Mouse (Mus musculus): Measurements from ENCODE around the gene Optn. TPM values are rescaled to one million over a fixed set of nuclear protein-coding genes. Genes with fewer than 3 reads are reported as not detected.
A peak's percentile ranks its signal among the peaks of the same experiment; 100 is the strongest.

Optn gene
- polyA plus RNA-seq, 1 experiment from 2014 or later: 28.7 TPM

DNA sequence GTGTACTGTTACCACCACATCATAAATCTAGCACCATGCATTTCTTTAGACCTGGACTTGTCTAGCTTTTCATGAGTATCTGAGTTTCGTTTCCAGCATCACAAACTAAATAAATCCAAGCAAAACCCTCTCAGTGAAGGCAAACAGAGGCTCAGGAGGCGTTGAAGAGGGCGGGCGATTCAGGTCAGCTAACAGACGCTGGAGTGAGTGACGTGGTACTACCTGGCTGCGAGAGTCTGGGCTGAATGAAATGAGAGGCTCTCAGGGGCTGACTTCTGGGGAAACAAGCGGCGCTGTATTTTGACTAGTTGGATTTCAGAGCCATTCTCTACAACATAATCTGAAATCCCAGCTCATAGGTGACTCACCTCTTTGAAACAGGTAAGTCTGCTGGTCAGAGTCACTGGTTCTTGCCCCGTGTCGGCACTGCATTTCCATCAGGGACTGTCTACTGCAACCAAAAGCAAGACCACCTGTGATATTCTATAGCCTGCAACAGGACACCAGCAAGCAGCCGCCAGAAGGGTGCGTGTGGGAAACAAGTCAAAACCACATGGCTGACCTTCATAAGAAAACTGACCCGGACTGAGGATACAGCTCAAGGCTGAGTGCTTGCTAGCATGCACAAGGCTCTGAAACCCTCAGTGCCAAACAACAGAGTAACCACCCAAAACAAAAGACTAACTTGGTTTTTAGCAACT lies 40.0 kb downstream of the Optn start:
- no peaks in the 10 kb centered on the region for H3K4me1 ChIP-seq (ENCODE audit: control insufficient read depth, insufficient read depth, low read length)
- H3K4me3 ChIP-seq (ENCODE audit: low read length): no peak overlapping the region
- H3K4me2 ChIP-seq (ENCODE audit: low read depth, low read length): no peak overlapping the region
- no peak overlapping the region for H3K9ac ChIP-seq (ENCODE audit: low read depth, low read length)
- H3K27ac ChIP-seq (ENCODE audit: low read length): no peak overlapping the region
- no peaks in the 10 kb centered on the region for H3K9me3 ChIP-seq (ENCODE audit: control insufficient read depth, low read length)
- 70% methylated on average over 14 of the region's 14 CpGs for WGBS
- no peak for ATAC-seq
- no peaks in the 10 kb centered on the region for H3K27me3 ChIP-seq (replicated peaks; ENCODE audit: control insufficient read depth, insufficient read depth, low read length)
- no peaks in the 10 kb centered on the region for H3K36me3 ChIP-seq (ENCODE audit: control insufficient read depth, insufficient read depth, low read length)

DNA sequence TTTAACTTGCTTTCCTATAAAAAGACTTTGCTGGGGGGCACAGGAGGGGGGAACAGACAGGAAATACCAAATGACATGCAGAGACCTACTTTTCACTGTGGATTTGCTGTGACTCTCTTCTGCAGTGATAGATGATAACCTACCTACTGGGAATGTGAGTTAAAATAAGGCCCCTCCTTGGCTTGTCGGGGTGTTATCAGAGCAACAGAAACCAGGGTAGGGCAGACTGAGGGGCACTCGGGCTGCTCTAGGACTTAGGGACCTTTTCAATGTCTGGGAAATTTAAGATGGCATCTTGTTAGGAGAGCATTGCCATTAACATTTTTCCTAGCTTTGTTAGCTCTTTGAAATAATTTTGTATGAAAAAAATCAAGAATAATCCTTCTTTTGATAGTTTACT lies 40.6 kb downstream of the Optn start:
- no peaks in the 10 kb centered on the region for H3K4me1 ChIP-seq (ENCODE audit: control insufficient read depth, insufficient read depth, low read length)
- H3K27ac ChIP-seq (ENCODE audit: low read length): no peak overlapping the region
- WGBS: 57% methylated on average over 2 of the region's 2 CpGs
- no peaks in the 10 kb centered on the region for H3K36me3 ChIP-seq (ENCODE audit: control insufficient read depth, insufficient read depth, low read length)
- no peak overlapping the region for H3K4me3 ChIP-seq (ENCODE audit: low read length)
- no peak for ATAC-seq
- no peaks in the 10 kb centered on the region for H3K9me3 ChIP-seq (ENCODE audit: control insufficient read depth, low read length)
- no peak overlapping the region for H3K9ac ChIP-seq (ENCODE audit: low read depth, low read length)
- H3K4me2 ChIP-seq (ENCODE audit: low read depth, low read length): no peak overlapping the region
- H3K27me3 ChIP-seq (replicated peaks; ENCODE audit: control insufficient read depth, insufficient read depth, low read length): no peaks in the 10 kb centered on the region

DNA sequence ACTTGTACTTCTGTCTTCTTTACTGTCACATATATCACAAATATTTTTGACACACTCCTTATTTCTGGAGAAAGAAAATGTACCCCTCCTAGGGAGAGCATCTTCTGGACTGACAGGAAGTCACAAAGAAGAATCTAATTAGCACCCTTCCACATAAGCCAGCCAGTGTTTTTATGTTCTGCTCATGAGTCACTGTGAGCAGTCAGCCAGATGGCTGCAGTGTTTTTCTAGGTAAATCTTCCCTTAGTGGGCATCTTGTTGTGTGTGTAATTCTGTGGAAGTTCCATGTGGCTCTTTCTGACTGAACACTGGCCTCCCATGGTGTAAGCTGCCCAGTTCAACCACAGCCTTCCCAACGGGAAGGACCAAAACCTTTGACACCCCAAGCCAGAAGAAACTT lies 44.1 kb downstream of the Optn start:
- Histone ChIP-seq H3K9ac (ENCODE audit: low read depth, low read length) (no peak overlapping the region), H3K4me3 (ENCODE audit: low read length) (no peak overlapping the region), H3K4me2 (ENCODE audit: low read depth, low read length) (no peak overlapping the region), H3K27me3 (replicated peaks; ENCODE audit: control insufficient read depth, insufficient read depth, low read length) (no peaks in the 10 kb centered on the region), H3K36me3 (ENCODE audit: control insufficient read depth, insufficient read depth, low read length) (no peaks in the 10 kb centered on the region), H3K27ac (ENCODE audit: low read length) (no peak overlapping the region), H3K9me3 (ENCODE audit: control insufficient read depth, low read length) (no peaks in the 10 kb centered on the region), H3K4me1 (ENCODE audit: control insufficient read depth, insufficient read depth, low read length) (no peaks in the 10 kb centered on the region)
- 70% methylated on average over 1 of the region's 1 CpGs for WGBS
- no peak for ATAC-seq

DNA sequence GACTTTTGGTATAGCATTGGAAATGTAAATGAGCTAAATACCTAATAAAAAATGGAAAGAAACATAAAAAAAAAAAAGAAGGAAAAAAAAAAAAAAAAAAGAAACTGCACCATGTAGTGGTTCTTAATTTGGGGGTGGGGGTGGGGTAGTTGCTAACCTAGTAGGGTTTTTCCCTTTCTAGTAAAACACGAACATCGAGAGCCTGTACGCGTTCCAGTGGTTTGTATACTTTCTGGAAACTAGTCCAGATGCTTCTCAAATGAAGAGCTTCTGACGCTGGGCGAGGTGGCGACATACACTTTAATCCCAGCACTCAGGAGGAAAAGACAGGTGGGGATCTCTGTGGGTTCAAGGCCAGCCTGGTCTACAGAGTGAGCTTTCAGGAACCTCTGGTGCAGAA lies 46.9 kb downstream of the Optn start:
- ATAC-seq: no peak
- Histone ChIP-seq H3K9me3 (ENCODE audit: control insufficient read depth, low read length) (no peaks in the 10 kb centered on the region), H3K4me1 (ENCODE audit: control insufficient read depth, insufficient read depth, low read length) (peaks cover 2% of the 10 kb centered on the region; the same call in 1 of the 2 replicates), H3K27ac (ENCODE audit: low read length) (no peak overlapping the region), H3K4me3 (ENCODE audit: low read length) (no peak overlapping the region), H3K27me3 (replicated peaks; ENCODE audit: control insufficient read depth, insufficient read depth, low read length) (no peaks in the 10 kb centered on the region), H3K4me2 (ENCODE audit: low read depth, low read length) (no peak overlapping the region), H3K9ac (ENCODE audit: low read depth, low read length) (no peak overlapping the region), H3K36me3 (ENCODE audit: control insufficient read depth, insufficient read depth, low read length) (no peaks in the 10 kb centered on the region)
- WGBS: 89% methylated on average over 7 of the region's 7 CpGs

DNA sequence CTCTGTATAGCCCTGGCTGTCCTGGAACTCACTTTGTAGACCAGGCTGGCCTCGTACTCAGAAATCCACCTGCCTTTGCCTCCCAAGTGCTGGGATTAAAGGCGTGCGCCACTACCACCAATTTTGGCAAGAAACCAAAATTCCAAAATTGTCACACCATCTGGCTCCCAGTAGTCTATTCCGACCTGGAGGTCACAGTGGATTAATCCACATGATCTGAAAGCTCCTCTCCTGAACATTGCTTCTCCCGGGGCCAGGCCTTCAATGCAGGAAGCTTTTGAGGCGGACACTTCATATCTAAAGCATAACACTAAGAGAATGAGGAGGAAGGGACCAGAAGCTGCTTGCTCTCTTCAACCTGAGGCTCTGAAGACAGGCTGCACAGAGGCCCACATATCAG lies 48.3 kb downstream of the Optn start:
- Histone ChIP-seq H3K4me3 (ENCODE audit: low read length) (no peak overlapping the region), H3K4me1 (ENCODE audit: control insufficient read depth, insufficient read depth, low read length) (peaks cover 7% of the 10 kb centered on the region), H3K27me3 (replicated peaks; ENCODE audit: control insufficient read depth, insufficient read depth, low read length) (no peaks in the 10 kb centered on the region), H3K9ac (ENCODE audit: low read depth, low read length) (no peak overlapping the region), H3K36me3 (ENCODE audit: control insufficient read depth, insufficient read depth, low read length) (no peaks in the 10 kb centered on the region), H3K27ac (ENCODE audit: low read length) (no peak overlapping the region), H3K9me3 (ENCODE audit: control insufficient read depth, low read length) (no peaks in the 10 kb centered on the region), H3K4me2 (ENCODE audit: low read depth, low read length) (no peak overlapping the region)
- no peak for ATAC-seq
- 89% methylated on average over 6 of the region's 6 CpGs for WGBS

DNA sequence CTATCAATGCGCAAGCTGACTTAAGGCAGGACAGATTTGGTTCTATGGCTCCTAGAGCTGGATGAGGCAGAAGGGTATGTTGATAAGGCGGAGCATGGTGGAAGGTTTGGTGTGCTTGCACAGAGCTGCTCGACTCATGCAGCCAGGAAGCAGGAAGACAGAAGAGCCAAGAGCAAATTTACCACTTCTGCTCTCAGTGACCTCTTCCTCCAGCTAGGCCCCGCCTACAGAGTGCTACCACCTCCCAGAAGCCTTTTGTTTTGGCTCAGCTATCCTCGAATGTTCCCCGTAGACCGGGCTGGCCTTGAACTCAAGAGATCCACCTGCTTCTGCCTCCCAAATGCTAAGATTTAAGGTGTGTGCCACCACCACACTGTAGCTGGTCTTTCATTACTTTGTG lies 49.2 kb downstream of the Optn start:
- 78% methylated on average over 7 of the region's 7 CpGs for WGBS
- Histone ChIP-seq H3K4me3 (ENCODE audit: low read length) (no peak overlapping the region), H3K27me3 (replicated peaks; ENCODE audit: control insufficient read depth, insufficient read depth, low read length) (no peaks in the 10 kb centered on the region), H3K9ac (ENCODE audit: low read depth, low read length) (no peak overlapping the region), H3K27ac (ENCODE audit: low read length) (no peak overlapping the region), H3K4me2 (ENCODE audit: low read depth, low read length) (no peak overlapping the region), H3K4me1 (ENCODE audit: control insufficient read depth, insufficient read depth, low read length) (peaks cover 7% of the 10 kb centered on the region), H3K9me3 (ENCODE audit: control insufficient read depth, low read length) (no peaks in the 10 kb centered on the region), H3K36me3 (ENCODE audit: control insufficient read depth, insufficient read depth, low read length) (no peaks in the 10 kb centered on the region)
- ATAC-seq: no peak

DNA sequence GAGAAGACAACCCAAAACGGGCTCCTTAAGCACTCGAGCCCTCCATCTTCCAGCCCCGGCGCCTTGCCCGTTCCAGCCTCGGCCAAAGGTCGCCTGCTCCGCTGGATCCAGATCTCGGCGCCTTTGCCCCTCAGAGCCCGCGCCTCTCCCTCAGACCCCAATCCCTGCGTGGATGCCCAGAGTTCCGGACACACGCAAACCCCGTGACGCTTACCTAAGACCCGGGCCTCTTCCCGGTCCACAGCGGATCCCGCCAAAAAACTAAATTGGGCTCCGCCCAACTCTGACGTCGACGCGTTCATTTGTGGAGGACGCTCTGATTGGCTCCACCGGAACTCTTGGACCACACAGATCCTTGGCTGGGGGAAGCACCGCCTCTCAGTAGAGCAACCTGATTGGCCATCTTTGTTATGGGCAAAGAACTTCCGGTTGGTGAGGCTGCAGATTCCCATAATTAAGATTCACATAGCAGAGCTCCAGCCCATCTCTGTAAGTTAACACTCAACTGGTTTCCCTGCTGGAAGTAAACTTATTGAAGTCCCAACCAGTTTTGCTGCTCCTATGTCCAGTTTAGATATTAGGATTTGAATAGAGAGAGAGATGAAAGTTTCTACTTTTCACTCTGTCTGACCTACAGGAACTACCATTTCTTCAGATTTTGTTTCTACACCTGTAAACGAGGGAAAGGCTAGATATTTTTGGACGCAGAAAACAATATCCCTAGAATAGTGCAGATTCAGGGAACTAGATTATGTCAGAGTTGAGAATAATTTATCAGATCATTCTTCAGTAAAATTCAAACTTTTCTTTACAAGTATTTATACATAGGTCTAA lies 51.1 kb downstream of the Optn start, which contains the start of gene Mcm10:
Mcm10 (minus strand) TSS at position 301 of the 834 bp plus-strand sequence.
- Histone ChIP-seq H3K27me3 (replicated peaks; ENCODE audit: control insufficient read depth, insufficient read depth, low read length) (no peaks in the 10 kb centered on the region), H3K27ac (ENCODE audit: low read length) (peak within 1 kb of the TSS; percentile 14; the same call in 1 of the 2 replicates), H3K9me3 (ENCODE audit: control insufficient read depth, low read length) (no peaks in the 10 kb centered on the region), H3K4me3 (ENCODE audit: low read length) (peak within 1 kb of the TSS; percentile 90), H3K9ac (ENCODE audit: low read depth, low read length) (peak within 1 kb of the TSS; percentile 74), H3K4me1 (ENCODE audit: control insufficient read depth, insufficient read depth, low read length) (peaks cover 7% of the 10 kb centered on the region), H3K36me3 (ENCODE audit: control insufficient read depth, insufficient read depth, low read length) (0 out of 2 replicates have a peak, but pooled peaks cover 3% of the 10 kb centered on the region), H3K4me2 (ENCODE audit: low read depth, low read length) (peak within 1 kb of the TSS; percentile 47)
- ATAC-seq: peak; percentile 99
- WGBS: 3% methylated on average over 32 of the region's 32 CpGs

DNA sequence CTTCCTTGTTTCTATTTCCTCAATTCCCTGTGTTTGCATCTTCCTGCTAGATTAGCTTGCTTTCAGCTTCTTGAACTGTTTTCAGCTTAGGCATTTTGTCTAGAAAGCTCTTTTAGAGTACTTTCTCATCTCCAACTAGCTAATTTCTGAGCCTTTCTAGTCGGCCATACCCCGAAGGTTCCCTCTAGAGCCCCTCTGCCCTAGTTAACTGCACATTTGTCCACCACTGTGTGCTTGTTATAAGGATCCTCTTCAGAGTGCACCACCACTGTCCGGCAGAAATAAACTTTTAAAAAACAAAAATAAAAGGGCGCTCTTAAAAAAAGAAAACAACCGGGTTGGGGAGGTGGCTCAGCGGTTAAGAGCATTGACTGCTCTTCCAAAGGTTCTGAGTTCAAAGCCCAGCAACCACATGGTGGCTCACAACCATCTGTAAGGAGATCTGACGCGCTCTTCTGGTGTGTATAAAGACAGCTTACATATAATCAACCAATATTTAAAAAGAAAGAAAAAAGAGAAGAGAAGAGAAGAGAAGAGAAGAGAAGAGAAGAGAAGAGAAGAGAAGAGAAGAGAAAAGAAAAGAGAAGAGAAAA lies 51.9 kb downstream of the Optn start:
- H3K9me3 ChIP-seq (ENCODE audit: control insufficient read depth, low read length): no peaks in the 10 kb centered on the region
- peak overlapping the region; percentile 47 for H3K4me2 ChIP-seq (ENCODE audit: low read depth, low read length)
- 0 out of 2 replicates have a peak, but pooled peaks cover 3% of the 10 kb centered on the region for H3K36me3 ChIP-seq (ENCODE audit: control insufficient read depth, insufficient read depth, low read length)
- WGBS: 9% methylated on average over 8 of the region's 8 CpGs
- ATAC-seq: peak; percentile 42; the same call in 1 of the 2 replicates
- peak overlapping the region; percentile 90 for H3K4me3 ChIP-seq (ENCODE audit: low read length)
- peaks cover 7% of the 10 kb centered on the region for H3K4me1 ChIP-seq (ENCODE audit: control insufficient read depth, insufficient read depth, low read length)
- no peaks in the 10 kb centered on the region for H3K27me3 ChIP-seq (replicated peaks; ENCODE audit: control insufficient read depth, insufficient read depth, low read length)
- H3K9ac ChIP-seq (ENCODE audit: low read depth, low read length): peak overlapping the region; percentile 74
- H3K27ac ChIP-seq (ENCODE audit: low read length): 0 out of 2 replicates have a peak overlapping the region, but pooled peaks have one; percentile 14

DNA sequence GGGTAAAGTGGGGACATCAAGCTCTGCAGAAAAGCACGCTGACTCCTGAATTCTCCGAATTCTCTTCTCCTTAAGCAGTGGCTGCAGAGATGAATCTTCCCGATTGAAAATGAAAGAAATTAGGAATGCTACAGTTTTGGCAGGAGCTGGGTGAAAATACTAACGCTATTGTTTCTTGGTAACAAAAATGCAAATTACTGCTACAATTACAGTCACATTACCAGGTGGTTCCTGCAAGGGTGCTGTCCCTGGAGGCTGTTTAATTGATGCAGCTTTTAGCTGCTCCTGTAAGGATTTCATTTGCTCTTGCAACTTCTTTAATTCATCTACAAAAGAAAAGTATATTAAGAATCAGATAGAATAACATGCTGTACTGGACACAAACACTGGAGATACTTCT lies 56.7 kb downstream of the Optn start:
- ATAC-seq: no peak
- no peak overlapping the region for H3K4me2 ChIP-seq (ENCODE audit: low read depth, low read length)
- H3K27me3 ChIP-seq (replicated peaks; ENCODE audit: control insufficient read depth, insufficient read depth, low read length): no peaks in the 10 kb centered on the region
- no peak overlapping the region for H3K4me3 ChIP-seq (ENCODE audit: low read length)
- whole genome bisulfite sequencing: 92% methylated on average over 4 of the region's 4 CpGs
- peaks cover 9% of the 10 kb centered on the region for H3K4me1 ChIP-seq (ENCODE audit: control insufficient read depth, insufficient read depth, low read length)
- no peak overlapping the region for H3K9ac ChIP-seq (ENCODE audit: low read depth, low read length)
- no peak overlapping the region for H3K27ac ChIP-seq (ENCODE audit: low read length)
- 0 out of 2 replicates have a peak, but pooled peaks cover 8% of the 10 kb centered on the region for H3K36me3 ChIP-seq (ENCODE audit: control insufficient read depth, insufficient read depth, low read length)
- H3K9me3 ChIP-seq (ENCODE audit: control insufficient read depth, low read length): no peaks in the 10 kb centered on the region
